Mouse (Mus musculus) embryonic fibroblast, embryonic 13.5 days (primary cell): ENCODE data around the gene Acadm.

Experiments used
- CTCF ChIP-seq: IDR thresholded peaks from 2 replicates; pipeline ENCODE4 v1.5.1; 2011; ENCODE audit warnings: mild to moderate bottlenecking, control low read depth, low read length, moderate library complexity, borderline replicate concordance; ENCODE audit not compliant: insufficient read depth
- POLR2A ChIP-seq: IDR thresholded peaks from 2 replicates; pipeline ENCODE4 v1.6.1; 2011; ENCODE audit warnings: low read depth, mild to moderate bottlenecking, control low read depth, low read length, moderate library complexity

GRCm38 (mm10) chr3:153940486-153940885, 3.9 kb downstream of the Acadm start:
- TF ChIP-seq CTCF (no peak), POLR2A (no peak)
